Mouse (Mus musculus): ENCODE results near the gene Glis1.

Gene Glis1

DNA sequence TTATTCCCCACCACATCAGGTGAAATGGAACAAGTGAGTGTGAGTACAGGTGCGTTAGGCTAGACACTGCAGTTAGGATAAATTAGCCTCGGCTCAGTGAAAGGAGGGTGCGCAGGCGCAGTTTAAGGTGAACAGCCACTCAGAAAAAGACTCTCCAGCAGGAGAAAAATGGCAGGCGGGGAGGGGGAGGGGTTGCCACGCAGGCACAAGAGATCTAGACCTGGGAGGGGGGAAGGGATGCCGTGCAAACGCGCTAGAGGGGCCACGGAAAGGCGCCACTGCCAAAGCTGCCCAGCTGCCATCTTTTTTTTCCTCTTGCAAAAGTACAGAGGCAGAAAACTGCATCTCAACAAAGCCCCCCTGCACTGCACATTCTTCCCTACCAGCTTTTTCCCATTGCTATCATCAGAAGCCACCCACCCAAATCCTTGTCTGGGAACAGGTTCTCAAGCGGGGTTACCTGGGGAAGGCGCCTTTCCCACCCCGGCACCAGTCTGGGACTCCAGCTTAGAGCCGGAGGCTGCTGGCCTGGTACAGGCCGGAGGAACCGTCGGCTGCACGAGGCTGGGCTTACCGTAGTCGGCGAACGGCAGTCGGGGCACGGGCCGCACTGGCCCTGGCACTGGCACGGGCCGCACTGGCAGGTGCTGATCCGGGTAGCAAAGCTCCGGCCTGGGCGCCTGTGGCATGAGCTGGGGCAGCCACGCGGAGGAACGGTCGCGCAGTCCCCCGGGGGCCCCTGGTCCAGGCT is 248.8 kb downstream of the Glis1 start:
- WGBS = 94% methylated on average over 37 of the region's 37 CpGs

DNA sequence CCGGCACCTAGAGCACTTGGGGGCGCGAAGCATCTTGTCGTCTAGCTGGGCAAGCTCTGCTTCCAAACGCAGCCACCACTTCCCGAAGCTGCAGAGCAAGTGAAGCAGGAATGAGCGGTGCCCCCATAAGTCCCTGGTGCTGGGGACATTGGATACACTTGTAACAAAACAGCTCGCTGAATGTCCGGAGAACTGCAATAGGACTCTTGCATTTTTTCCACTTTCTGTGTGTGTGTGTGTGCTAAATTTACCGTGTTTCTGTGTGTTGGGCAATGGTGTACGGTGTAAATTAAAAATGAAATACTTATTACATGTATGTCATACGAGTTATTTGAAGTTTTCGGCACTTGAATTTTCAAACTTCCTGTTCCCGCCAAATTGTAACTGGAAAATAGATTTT is 249.7 kb downstream of the Glis1 start, which contains the start of gene Dmrtb1:
Gene Dmrtb1, minus strand, starts transcription at position 101 of the 400 bp plus-strand sequence.
- WGBS = 96% methylated on average over 14 of the region's 14 CpGs
